Mouse (Mus musculus) midbrain, embryonic 11.5 days (tissue): Measurements from ENCODE around the gene Trappc11. TPM values are rescaled to one million over a fixed set of nuclear protein-coding genes. Genes with fewer than 3 reads are reported as not detected.
A peak's percentile ranks its signal among the peaks of the same experiment; 100 is the strongest.

Source experiments
- ATAC-seq: fragments of 200-750 bp; cut with Nextera tagmentation; 2 replicates; pipeline ENCODE4 v1.8.0; 2017; ENCODE audit warnings: moderate TSS enrichment, moderate library complexity; ENCODE audit not compliant: low FRiP score
- DNase-seq: peaks from one replicate; pipeline ENCODE4 v3.0.0; 2015; ENCODE audit warnings: low spot score; ENCODE audit errors: missing footprints
- H3K27ac ChIP-seq: fragments of 300-500 bp; sonication (generic); 2 replicates; pipeline ENCODE4 v1.5.1; 2014; ENCODE audit warnings: low read depth, low read length
- H3K27me3 ChIP-seq: fragments of 300-500 bp; sonication (generic); 2 replicates; pipeline ENCODE4 v1.6.1; 2014; ENCODE audit warnings: mild to moderate bottlenecking, low read length, moderate library complexity, mixed read lengths; ENCODE audit not compliant: control insufficient read depth, insufficient read depth
- H3K36me3 ChIP-seq: fragments of 300-500 bp; sonication (generic); 2 replicates; pipeline ENCODE4 v1.6.1; 2014; ENCODE audit warnings: mild to moderate bottlenecking, low read length, moderate library complexity, mixed read lengths; ENCODE audit not compliant: control insufficient read depth, insufficient read depth
- H3K4me1 ChIP-seq: fragments of 300-500 bp; sonication (generic); 2 replicates; pipeline ENCODE4 v1.6.1; 2014; ENCODE audit warnings: low read length; ENCODE audit not compliant: control insufficient read depth, insufficient read depth
- H3K4me2 ChIP-seq: fragments of 300-500 bp; sonication (generic); 2 replicates; pipeline ENCODE4 v1.6.1; 2014; ENCODE audit warnings: mild to moderate bottlenecking, moderate library complexity
- H3K4me3 ChIP-seq: fragments of 300-500 bp; sonication (generic); 2 replicates; pipeline ENCODE4 v1.5.1; 2014; ENCODE audit warnings: low read depth, low read length
- H3K9ac ChIP-seq: fragments of 300-500 bp; sonication (generic); 2 replicates; pipeline ENCODE4 v1.6.1; 2014; ENCODE audit warnings: low read length
- H3K9me3 ChIP-seq: fragments of 300-500 bp; sonication (generic); 2 replicates; pipeline ENCODE4 v1.6.1; 2016; ENCODE audit warnings: low read length; ENCODE audit not compliant: control insufficient read depth
- WGBS: fragments of 180-500 bp; shearing (Covaris S2); extraction: QIAGEN DNeasy Blood & Tissue Kit; methylation state at CpG from one replicate; pipeline ENCODE4 v1.1.7; 2014; 5-methylcytosine and 5-hydroxymethylcytosine counted together
- polyA plus RNA-seq: library from polyadenylated mRNA; unstranded; fragments of >200 nt; fragmentation: Nextera tagmentation; extraction: Ambion mirVana; gene quantifications from 2 replicates; pipeline ENCODE4 v1.2.1, GENCODE M21; 2014

Trappc11 gene
- polyA plus RNA-seq, 1 experiment from 2014 or later: 47.8 TPM

DNA sequence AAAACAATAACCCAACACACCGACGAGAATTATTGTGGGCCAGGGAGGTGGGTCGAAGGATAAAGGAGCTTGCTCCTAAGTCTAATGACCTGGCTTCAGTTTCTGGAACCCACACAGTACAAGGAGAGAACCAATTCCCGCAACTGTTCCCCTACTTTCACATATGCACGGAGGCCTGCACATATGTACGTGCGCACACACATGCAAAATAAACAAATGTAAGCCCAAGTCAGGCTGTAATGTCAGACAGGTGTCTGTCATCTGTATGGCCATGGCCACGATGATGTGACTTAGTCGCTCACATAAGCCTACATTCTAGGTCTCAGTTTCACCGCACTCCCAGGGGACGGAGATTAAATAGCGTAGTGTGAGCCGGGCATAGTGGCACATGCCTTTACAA, 30.7 kb downstream of the Trappc11 start:
- H3K36me3 ChIP-seq: peaks cover 12% of the 10 kb centered on the region; the same call in 1 of the 2 replicates
- DNase-seq (no peak), ATAC-seq (no peak)
- H3K4me2 ChIP-seq: no peak overlapping the region
- no peak overlapping the region for H3K27ac ChIP-seq
- no peak overlapping the region for H3K9ac ChIP-seq
- no peaks in the 10 kb centered on the region for H3K27me3 ChIP-seq
- H3K9me3 ChIP-seq: no peaks in the 10 kb centered on the region
- no peak overlapping the region for H3K4me3 ChIP-seq
- 92% methylated on average over 13 of the region's 13 CpGs for WGBS
- H3K4me1 ChIP-seq: no peaks in the 10 kb centered on the region

DNA sequence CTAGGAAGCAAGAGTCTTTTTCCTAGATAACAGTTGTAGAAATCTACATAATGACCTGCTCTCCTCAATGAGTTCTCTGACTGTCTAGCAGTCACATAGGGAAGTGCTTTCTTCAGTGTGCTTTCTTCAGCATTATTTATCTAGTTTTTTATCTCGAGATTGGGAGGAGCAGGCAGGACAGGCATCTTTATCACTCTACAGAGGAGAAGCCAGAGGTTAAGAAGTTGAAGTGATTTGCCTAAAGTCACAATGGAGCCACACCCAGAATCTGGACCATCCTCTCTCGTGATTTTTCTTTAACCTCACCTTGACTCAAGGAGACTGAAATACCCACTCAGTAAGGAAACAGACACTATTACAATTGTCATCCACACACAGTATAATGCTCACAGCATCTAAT, 31.3 kb downstream of the Trappc11 start:
- WGBS: 87% methylated on average over 2 of the region's 2 CpGs
- H3K9me3 ChIP-seq: no peaks in the 10 kb centered on the region
- peaks cover 12% of the 10 kb centered on the region; the same call in 1 of the 2 replicates for H3K36me3 ChIP-seq
- no peak overlapping the region for H3K4me3 ChIP-seq
- no peak overlapping the region for H3K9ac ChIP-seq
- no peaks in the 10 kb centered on the region for H3K4me1 ChIP-seq
- H3K27me3 ChIP-seq: no peaks in the 10 kb centered on the region
- no peak overlapping the region for H3K4me2 ChIP-seq
- DNase-seq (no peak), ATAC-seq (no peak)
- no peak overlapping the region for H3K27ac ChIP-seq

DNA sequence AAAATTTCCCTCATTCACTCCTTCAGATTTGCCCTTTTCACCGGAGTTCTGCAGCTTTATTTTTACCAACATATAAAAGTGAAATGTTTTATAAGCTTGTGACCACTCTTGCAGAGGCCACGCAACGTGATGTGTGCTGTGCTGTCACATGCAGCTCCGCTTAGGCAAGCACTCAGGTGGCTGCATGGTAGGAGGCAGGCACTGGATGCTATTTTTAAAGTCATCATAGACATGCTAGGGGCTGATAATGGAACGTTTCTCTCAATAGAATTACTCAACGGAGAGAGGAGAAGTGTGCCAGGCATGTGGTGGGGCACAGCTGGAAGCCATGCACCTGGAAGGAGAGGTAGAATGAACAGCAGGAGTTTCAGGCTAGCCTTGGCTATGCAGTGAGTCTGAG, 37.8 kb downstream of the Trappc11 start:
- Histone ChIP-seq H3K36me3 (peaks cover 5% of the 10 kb centered on the region), H3K9me3 (no peaks in the 10 kb centered on the region), H3K27me3 (no peaks in the 10 kb centered on the region), H3K4me2 (no peak overlapping the region), H3K4me1 (no peaks in the 10 kb centered on the region), H3K9ac (no peak overlapping the region), H3K27ac (no peak overlapping the region), H3K4me3 (no peak overlapping the region)
- DNase-seq (no peak), ATAC-seq (no peak)
- 90% methylated on average over 6 of the region's 6 CpGs for WGBS

DNA sequence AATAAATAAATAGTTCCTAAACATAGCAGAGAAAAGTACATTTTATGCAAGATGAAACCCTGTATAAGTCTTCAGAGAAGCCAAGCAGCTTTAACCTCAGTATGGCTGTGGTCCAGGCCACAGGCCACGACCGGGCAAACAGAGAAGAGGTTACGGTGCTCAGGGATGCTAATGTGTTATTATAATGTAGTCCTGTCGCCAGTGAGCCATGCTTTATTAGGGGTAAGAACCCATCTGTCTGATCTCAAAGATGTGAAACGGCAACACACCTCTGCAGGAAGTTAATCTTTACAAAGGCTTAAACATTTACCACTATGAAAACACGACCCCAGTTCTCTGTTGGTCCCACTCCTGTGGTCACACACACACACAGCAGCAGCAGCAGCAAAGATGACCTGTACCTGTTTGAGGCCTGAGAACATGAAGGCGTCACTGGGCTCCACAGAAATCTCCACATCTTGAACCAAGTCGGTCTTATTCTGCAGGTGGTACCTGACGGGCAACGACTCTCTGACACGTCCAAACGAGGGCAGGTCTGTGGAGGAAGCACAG, 38.6 kb downstream of the Trappc11 start:
- Histone ChIP-seq H3K4me1 (no peaks in the 10 kb centered on the region; the same call in 1 of the 2 replicates), H3K36me3 (peaks cover 2% of the 10 kb centered on the region), H3K9me3 (no peaks in the 10 kb centered on the region), H3K4me2 (no peak overlapping the region), H3K9ac (no peak overlapping the region), H3K27me3 (no peaks in the 10 kb centered on the region), H3K4me3 (no peak overlapping the region), H3K27ac (no peak overlapping the region)
- WGBS: 89% methylated on average over 12 of the region's 12 CpGs
- ATAC-seq (no peak), DNase-seq (no peak)

DNA sequence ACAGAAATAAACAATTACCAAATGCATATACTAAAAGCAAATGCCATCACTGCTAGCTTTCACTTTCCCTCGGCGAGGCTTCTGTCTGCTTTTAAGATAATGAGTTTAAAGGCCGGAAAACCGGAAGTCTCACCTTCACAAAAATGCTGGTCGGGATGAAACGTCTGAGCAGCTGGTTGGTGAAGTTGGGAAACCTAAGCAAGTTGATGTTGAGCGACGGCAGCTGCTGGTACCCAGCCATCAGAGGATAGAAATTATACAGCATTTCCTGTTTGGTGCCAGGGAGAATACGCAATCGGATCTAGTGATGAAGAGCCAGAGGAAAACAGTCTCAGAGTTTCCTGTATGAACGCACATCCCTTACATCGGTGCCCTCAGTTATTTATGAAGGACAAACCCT, 40.2 kb downstream of the Trappc11 start:
- no peak for DNase-seq
- Histone ChIP-seq H3K27me3 (no peaks in the 10 kb centered on the region), H3K4me2 (no peak overlapping the region), H3K4me3 (no peak overlapping the region), H3K4me1 (peaks cover 4% of the 10 kb centered on the region), H3K9ac (no peak overlapping the region), H3K27ac (no peak overlapping the region), H3K36me3 (peaks cover 2% of the 10 kb centered on the region), H3K9me3 (no peaks in the 10 kb centered on the region)
- WGBS: 95% methylated on average over 12 of the region's 12 CpGs
- no peak for ATAC-seq

DNA sequence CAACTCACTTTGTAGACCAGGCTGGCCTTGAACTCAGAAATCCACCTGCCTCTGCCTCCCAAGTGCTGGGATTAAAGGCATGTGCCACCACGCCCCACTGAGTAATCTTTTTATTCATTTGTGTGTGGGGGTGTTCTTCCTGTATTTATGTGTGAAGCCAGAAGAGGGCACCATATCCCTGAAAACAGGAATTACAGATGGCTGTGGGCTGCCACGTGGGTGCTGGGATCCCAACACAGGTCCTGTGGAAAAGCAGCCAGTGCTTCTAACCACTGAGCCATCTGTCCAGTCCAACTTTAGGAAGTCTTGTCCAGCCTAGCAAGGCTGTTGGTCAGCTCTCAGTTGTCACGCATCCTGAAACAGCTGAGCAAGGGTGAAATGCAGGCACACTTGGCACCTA, 46.0 kb downstream of the Trappc11 start:
- Histone ChIP-seq H3K36me3 (peaks cover 4% of the 10 kb centered on the region; the same call in 1 of the 2 replicates), H3K9me3 (0 out of 2 replicates have a peak, but pooled peaks cover 3% of the 10 kb centered on the region), H3K4me2 (no peak overlapping the region), H3K4me3 (no peak overlapping the region), H3K27me3 (no peaks in the 10 kb centered on the region), H3K27ac (no peak overlapping the region), H3K9ac (no peak overlapping the region), H3K4me1 (peaks cover 4% of the 10 kb centered on the region)
- ATAC-seq: no peak
- 92% methylated on average over 3 of the region's 3 CpGs for WGBS
- no peak for DNase-seq

DNA sequence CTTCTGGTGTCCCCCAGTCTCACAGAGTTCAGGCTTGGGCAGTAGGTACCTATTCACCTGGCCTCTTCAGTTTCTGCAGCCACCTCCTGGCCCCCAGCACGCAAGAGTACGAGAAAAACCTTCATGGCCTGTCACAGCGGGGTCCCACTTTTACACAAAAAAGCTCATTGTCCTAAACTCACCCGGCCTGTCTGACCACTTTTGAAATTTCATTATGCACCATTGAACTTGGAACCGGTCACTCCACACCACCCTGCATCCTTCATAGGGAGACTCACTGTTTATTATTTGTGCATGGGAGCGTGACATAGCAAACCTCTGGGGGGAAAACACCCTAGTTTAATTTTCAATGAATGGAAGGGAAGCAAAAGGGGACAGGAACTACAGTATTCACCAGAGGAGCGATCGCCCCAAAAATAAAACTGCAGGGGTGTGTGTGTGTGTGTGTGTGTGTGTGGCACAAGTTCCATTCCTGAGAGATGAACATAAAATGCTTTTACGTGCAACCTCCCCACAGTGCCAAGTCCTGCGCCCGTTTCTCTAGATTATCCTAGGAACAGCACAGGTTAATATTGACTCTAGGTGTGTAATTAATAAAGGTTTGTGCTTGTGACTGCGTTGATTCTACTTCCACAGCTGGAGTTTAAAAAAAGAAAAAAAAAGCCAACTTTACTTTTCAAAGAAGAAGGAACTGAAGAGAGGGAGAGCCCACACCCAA, 50.8 kb downstream of the Trappc11 start:
- DNase-seq (peak; percentile 61), ATAC-seq (no peak)
- Histone ChIP-seq H3K36me3 (peaks cover 2% of the 10 kb centered on the region; the same call in 1 of the 2 replicates), H3K27ac (no peak overlapping the region), H3K27me3 (no peaks in the 10 kb centered on the region), H3K9ac (no peak overlapping the region), H3K4me3 (no peak overlapping the region), H3K4me1 (no peaks in the 10 kb centered on the region), H3K4me2 (no peak overlapping the region), H3K9me3 (0 out of 2 replicates have a peak, but pooled peaks cover 3% of the 10 kb centered on the region)
- WGBS: 74% methylated on average over 12 of the region's 12 CpGs

DNA sequence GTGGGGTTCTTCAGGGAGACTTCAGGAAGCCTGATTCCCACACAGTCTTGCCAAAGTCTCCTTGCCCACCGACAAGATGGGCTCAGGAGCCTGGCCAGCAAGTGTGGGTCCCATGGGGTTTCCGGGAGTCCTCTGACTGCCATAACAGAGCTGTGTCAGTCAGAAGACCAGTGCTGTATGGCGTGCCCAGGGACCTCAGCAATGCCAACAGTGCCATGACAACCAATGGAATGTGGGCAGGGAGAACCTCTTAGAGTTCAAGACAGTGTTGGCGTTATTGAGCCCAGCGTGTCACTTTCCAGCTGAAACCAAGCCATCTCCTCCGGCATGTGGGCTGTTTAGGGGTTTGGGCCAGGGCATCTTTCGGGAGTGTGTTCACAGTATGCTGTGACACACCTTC, 53.2 kb downstream of the Trappc11 start:
- no peaks in the 10 kb centered on the region for H3K4me1 ChIP-seq
- no peak for ATAC-seq
- no peak overlapping the region for H3K4me3 ChIP-seq
- no peaks in the 10 kb centered on the region for H3K36me3 ChIP-seq
- H3K4me2 ChIP-seq: no peak overlapping the region
- DNase-seq: no peak
- 85% methylated on average over 7 of the region's 7 CpGs for WGBS
- H3K27ac ChIP-seq: no peak overlapping the region
- no peaks in the 10 kb centered on the region for H3K9me3 ChIP-seq
- no peak overlapping the region for H3K9ac ChIP-seq
- no peaks in the 10 kb centered on the region for H3K27me3 ChIP-seq

DNA sequence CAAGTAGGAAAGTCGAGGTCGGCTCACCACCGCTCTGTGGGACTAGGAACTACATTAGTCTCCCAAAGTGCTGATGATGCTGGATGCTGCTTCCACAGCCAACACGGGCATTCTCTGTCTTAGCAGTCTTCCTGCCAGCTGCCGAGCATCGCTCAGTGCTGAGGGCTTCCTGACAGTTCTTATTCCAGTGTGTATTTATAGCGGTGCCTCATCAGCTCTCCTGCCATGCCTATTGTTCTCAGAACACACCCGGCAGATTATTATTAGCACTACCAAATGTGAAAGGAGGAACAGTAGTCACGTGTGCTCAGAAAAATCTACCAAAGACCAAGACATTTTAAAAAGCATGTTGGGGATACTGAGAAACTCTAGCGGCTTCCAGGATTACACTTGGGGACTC, 71.6 kb downstream of the Trappc11 start:
- Histone ChIP-seq H3K36me3 (no peaks in the 10 kb centered on the region), H3K4me2 (no peak overlapping the region), H3K27ac (no peak overlapping the region), H3K27me3 (no peaks in the 10 kb centered on the region), H3K4me3 (no peak overlapping the region), H3K9ac (no peak overlapping the region), H3K9me3 (peaks cover 3% of the 10 kb centered on the region; the same call in 1 of the 2 replicates), H3K4me1 (no peaks in the 10 kb centered on the region)
- no peak for ATAC-seq
- WGBS: 88% methylated on average over 10 of the region's 10 CpGs
- no peak for DNase-seq
